Mouse (Mus musculus): ENCODE data around the gene Colca2. TPM values are rescaled to one million over a fixed set of nuclear protein-coding genes. Genes with fewer than 3 reads are reported as not detected.

Gene Colca2
- polyA plus RNA-seq, 1 experiment from 2014 or later: 4.2 TPM

- 84% methylated on average over 4 of the region's 4 CpGs for WGBS
- DNase-seq (ENCODE audit: low spot score): no peak
- Histone ChIP-seq H3K4me2 (ENCODE audit: low read length) (no peak overlapping the region), H3K27me3 (ENCODE audit: insufficient read depth, low read length) (no peaks in the 10 kb centered on the region; the same call in 1 of the 2 replicates), H3K27ac (no peak overlapping the region), H3K4me3 (replicated peaks; ENCODE audit: low read depth, low read length) (no peak overlapping the region), H3K9ac (ENCODE audit: low read depth, low read length) (no peak overlapping the region), H3K9me3 (replicated peaks; ENCODE audit: low read length) (no peaks in the 10 kb centered on the region), H3K36me3 (ENCODE audit: insufficient read depth, low read length) (no peaks in the 10 kb centered on the region), H3K4me1 (replicated peaks; ENCODE audit: insufficient read depth, low read length) (no peaks in the 10 kb centered on the region)
- no peak for ATAC-seq (replicated peaks; ENCODE audit: low FRiP score, low read depth)
- no peak for TF ChIP-seq CTCF (IDR thresholded peaks at IDR 0.05; ENCODE audit: low read depth)
Observed at GRCm38 (mm10) chr9:51318246-51318645, 39.9 kb upstream of the Colca2 start.

GRCm38 (mm10) chr9:51317322-51317721 lies 39.0 kb upstream of the Colca2 start:
- TF ChIP-seq CTCF (IDR thresholded peaks at IDR 0.05; ENCODE audit: low read depth): no peak
- H3K9me3 ChIP-seq (replicated peaks; ENCODE audit: low read length): no peaks in the 10 kb centered on the region
- ATAC-seq (replicated peaks; ENCODE audit: low FRiP score, low read depth): no peak
- H3K36me3 ChIP-seq (ENCODE audit: insufficient read depth, low read length): no peaks in the 10 kb centered on the region
- H3K27ac ChIP-seq: no peak overlapping the region
- H3K4me2 ChIP-seq (ENCODE audit: low read length): no peak overlapping the region
- no peaks in the 10 kb centered on the region for H3K4me1 ChIP-seq (replicated peaks; ENCODE audit: insufficient read depth, low read length)
- H3K27me3 ChIP-seq (ENCODE audit: insufficient read depth, low read length): no peaks in the 10 kb centered on the region
- H3K4me3 ChIP-seq (replicated peaks; ENCODE audit: low read depth, low read length): no peak overlapping the region
- no peak for DNase-seq (ENCODE audit: low spot score)
- 91% methylated on average over 4 of the region's 4 CpGs for WGBS
- H3K9ac ChIP-seq (ENCODE audit: low read depth, low read length): no peak overlapping the region

GRCm38 (mm10) chr9:51315402-51316063 lies 37.2 kb upstream of the Colca2 start:
- Histone ChIP-seq H3K9me3 (replicated peaks; ENCODE audit: low read length) (no peaks in the 10 kb centered on the region), H3K4me2 (ENCODE audit: low read length) (no peak overlapping the region), H3K4me3 (replicated peaks; ENCODE audit: low read depth, low read length) (no peak overlapping the region), H3K36me3 (ENCODE audit: insufficient read depth, low read length) (no peaks in the 10 kb centered on the region), H3K9ac (ENCODE audit: low read depth, low read length) (no peak overlapping the region), H3K27me3 (ENCODE audit: insufficient read depth, low read length) (no peaks in the 10 kb centered on the region), H3K4me1 (replicated peaks; ENCODE audit: insufficient read depth, low read length) (no peaks in the 10 kb centered on the region), H3K27ac (no peak overlapping the region)
- no peak for TF ChIP-seq CTCF (IDR thresholded peaks at IDR 0.05; ENCODE audit: low read depth)
- no peak for ATAC-seq (replicated peaks; ENCODE audit: low FRiP score, low read depth)
- 70% methylated on average over 6 of the region's 6 CpGs for WGBS
- no peak for DNase-seq (ENCODE audit: low spot score)

- no peaks in the 10 kb centered on the region for H3K4me1 ChIP-seq (replicated peaks; ENCODE audit: insufficient read depth, low read length)
- ATAC-seq (replicated peaks; ENCODE audit: low FRiP score, low read depth) (peak; percentile 43; the same call in 1 of the 2 replicates), DNase-seq (ENCODE audit: low spot score) (peak; percentile 33)
- no peak for TF ChIP-seq CTCF (IDR thresholded peaks at IDR 0.05; ENCODE audit: low read depth)
- 31% methylated on average over 18 of the region's 18 CpGs for WGBS
- H3K4me3 ChIP-seq (replicated peaks; ENCODE audit: low read depth, low read length): no peak overlapping the region
- H3K36me3 ChIP-seq (ENCODE audit: insufficient read depth, low read length): no peaks in the 10 kb centered on the region
- no peak overlapping the region for H3K27ac ChIP-seq
- H3K9me3 ChIP-seq (replicated peaks; ENCODE audit: low read length): no peaks in the 10 kb centered on the region
- no peak overlapping the region for H3K9ac ChIP-seq (ENCODE audit: low read depth, low read length)
- H3K27me3 ChIP-seq (ENCODE audit: insufficient read depth, low read length): no peaks in the 10 kb centered on the region
- peak overlapping the region; percentile 40 for H3K4me2 ChIP-seq (ENCODE audit: low read length)
Observed at GRCm38 (mm10) chr9:51312554-51313317, 34.4 kb upstream of the Colca2 start.

GRCm38 (mm10) chr9:51310515-51310914 lies 32.1 kb upstream of the Colca2 start:
- no peak for TF ChIP-seq CTCF (IDR thresholded peaks at IDR 0.05; ENCODE audit: low read depth)
- no peaks in the 10 kb centered on the region for H3K27me3 ChIP-seq (ENCODE audit: insufficient read depth, low read length)
- ATAC-seq (replicated peaks; ENCODE audit: low FRiP score, low read depth) (no peak), DNase-seq (ENCODE audit: low spot score) (no peak)
- H3K4me2 ChIP-seq (ENCODE audit: low read length): no peak overlapping the region
- H3K4me3 ChIP-seq (replicated peaks; ENCODE audit: low read depth, low read length): no peak overlapping the region
- no peaks in the 10 kb centered on the region for H3K36me3 ChIP-seq (ENCODE audit: insufficient read depth, low read length)
- no peak overlapping the region for H3K27ac ChIP-seq
- WGBS: 80% methylated on average over 7 of the region's 7 CpGs
- H3K4me1 ChIP-seq (replicated peaks; ENCODE audit: insufficient read depth, low read length): no peaks in the 10 kb centered on the region
- no peak overlapping the region for H3K9ac ChIP-seq (ENCODE audit: low read depth, low read length)
- H3K9me3 ChIP-seq (replicated peaks; ENCODE audit: low read length): no peaks in the 10 kb centered on the region

- H3K4me3 ChIP-seq (replicated peaks; ENCODE audit: low read depth, low read length): no peak overlapping the region
- DNase-seq (ENCODE audit: low spot score) (no peak), ATAC-seq (replicated peaks; ENCODE audit: low FRiP score, low read depth) (no peak)
- H3K9me3 ChIP-seq (replicated peaks; ENCODE audit: low read length): no peaks in the 10 kb centered on the region
- H3K36me3 ChIP-seq (ENCODE audit: insufficient read depth, low read length): no peaks in the 10 kb centered on the region
- H3K4me1 ChIP-seq (replicated peaks; ENCODE audit: insufficient read depth, low read length): no peaks in the 10 kb centered on the region
- no peak for TF ChIP-seq CTCF (IDR thresholded peaks at IDR 0.05; ENCODE audit: low read depth)
- no peak overlapping the region for H3K4me2 ChIP-seq (ENCODE audit: low read length)
- H3K27me3 ChIP-seq (ENCODE audit: insufficient read depth, low read length): no peaks in the 10 kb centered on the region
- no peak overlapping the region for H3K27ac ChIP-seq
- 81% methylated on average over 3 of the region's 3 CpGs for WGBS
- no peak overlapping the region for H3K9ac ChIP-seq (ENCODE audit: low read depth, low read length)
Observed at GRCm38 (mm10) chr9:51306351-51306750, 28.0 kb upstream of the Colca2 start.

Data from kidney, postnatal 0 days (tissue).